Mouse (Mus musculus) gastrocnemius, postnatal 4 days (tissue): ENCODE data around the gene H2-M5. TPM values are rescaled to one million over a fixed set of nuclear protein-coding genes. Genes with fewer than 3 reads are reported as not detected.
"Not testable (repeated sequence)": the region's sequence is repeated elsewhere in the genome, so short reads cannot be mapped to it uniquely, and the experiment has no call there.

ENCODE experiments used
- DNase-seq, 2 experiments: peaks; one replicate each; pipeline ENCODE4 v3.0.0; 2021 to 2022; ENCODE audit warnings: low spot score in 2 of 2, mixed read lengths in 2 of 2
- total RNA-seq, 2 experiments: library from RNA; stranded (reverse); gene quantifications; 2 replicates each; pipeline ENCODE4 v1.2.3; 2021

Gene H2-M5
- total RNA-seq, 2 experiments from 2014 or later = 0.23 to 0.25 TPM

GRCm38 (mm10) chr17:36994528-36994927, 5.2 kb upstream of the H2-M5 start:
- DNase-seq = no peak

- DNase-seq = no peak
Observed at GRCm38 (mm10) chr17:36993770-36994325, 4.5 kb upstream of the H2-M5 start.

GRCm38 (mm10) chr17:36992336-36993104, 3.2 kb upstream of the H2-M5 start:
- no peak for DNase-seq

GRCm38 (mm10) chr17:36990630-36991029, 1.3 kb upstream of the H2-M5 start:
- not testable (repeated sequence) for DNase-seq

- no peak for DNase-seq
Observed at GRCm38 (mm10) chr17:36988475-36988874, 862 bp downstream of the H2-M5 start.

GRCm38 (mm10) chr17:36982253-36983155, 6.8 kb downstream of the H2-M5 start:
- no peak for DNase-seq

GRCm38 (mm10) chr17:36981845-36982244, 7.5 kb downstream of the H2-M5 start:
- no peak for DNase-seq

- DNase-seq = no peak
Observed at GRCm38 (mm10) chr17:36981221-36981813, 8.0 kb downstream of the H2-M5 start, which contains the start of gene 2410137M14Rik. Gene 2410137M14Rik (minus strand): TSS chr17:36981237.

- DNase-seq = no peak
Observed at GRCm38 (mm10) chr17:36973271-36973787, 16.0 kb downstream of the H2-M5 start.

- no peak for DNase-seq
Observed at GRCm38 (mm10) chr17:36972791-36973190, 16.5 kb downstream of the H2-M5 start.

- no peak for DNase-seq
Observed at GRCm38 (mm10) chr17:36971172-36971850, 18.0 kb downstream of the H2-M5 start.

- no peak for DNase-seq
Observed at GRCm38 (mm10) chr17:36970316-36970890, 18.9 kb downstream of the H2-M5 start.

- no peak for DNase-seq
Observed at GRCm38 (mm10) chr17:36966875-36967274, 22.5 kb downstream of the H2-M5 start.

- no peak for DNase-seq
Observed at GRCm38 (mm10) chr17:36961125-36961524, 28.2 kb downstream of the H2-M5 start.

GRCm38 (mm10) chr17:36958884-36959283, 30.5 kb downstream of the H2-M5 start:
- no peak for DNase-seq

GRCm38 (mm10) chr17:36957999-36958743, 31.2 kb downstream of the H2-M5 start, which contains the start of the genes Znrd1 and Znrd1as:
Gene Znrd1 (minus strand): TSS chr17:36958559.
Gene Znrd1as (plus strand): TSS chr17:36958592.
- DNase-seq = peak; percentile 80 to 93

- DNase-seq = no peak
Observed at GRCm38 (mm10) chr17:36953062-36953461, 36.3 kb downstream of the H2-M5 start.

GRCm38 (mm10) chr17:36952631-36953030, 36.7 kb downstream of the H2-M5 start:
- DNase-seq = no peak
